Mouse (Mus musculus) heart, embryonic 13.5 days (tissue): Measurements from ENCODE around the gene Serinc3. TPM values are rescaled to one million over a fixed set of nuclear protein-coding genes. Genes with fewer than 3 reads are reported as not detected.
"Not testable (repeated sequence)": the region's sequence is repeated elsewhere in the genome, so short reads cannot be mapped to it uniquely, and the experiment has no call there.

ENCODE experiments used
- ATAC-seq: fragments of 200-750 bp; cut with Nextera tagmentation; 2 replicates; pipeline ENCODE4 v1.8.0; 2017; ENCODE audit warnings: moderate TSS enrichment; ENCODE audit not compliant: insufficient number of reproducible peaks, low FRiP score, low TSS enrichment; ENCODE audit errors: extremely low read depth
- H3K27ac ChIP-seq: fragments of 300-500 bp; sonication (generic); replicated peaks from 2 replicates; pipeline ENCODE4 v1.5.1; 2015; ENCODE audit warnings: moderate library complexity, mild to moderate bottlenecking, inconsistent platforms
- H3K27me3 ChIP-seq: fragments of 300-500 bp; sonication (generic); replicated peaks from 2 replicates; pipeline ENCODE4 v1.6.1; 2015; ENCODE audit warnings: mild to moderate bottlenecking, inconsistent platforms
- H3K36me3 ChIP-seq: fragments of 300-500 bp; sonication (generic); 2 replicates; pipeline ENCODE4 v1.6.1; 2015; ENCODE audit warnings: mild to moderate bottlenecking, inconsistent platforms
- H3K4me1 ChIP-seq: fragments of 300-500 bp; sonication (generic); 2 replicates; pipeline ENCODE4 v1.6.1; 2015; ENCODE audit warnings: inconsistent platforms
- H3K4me2 ChIP-seq: fragments of 300-500 bp; sonication (generic); 2 replicates; pipeline ENCODE4 v1.6.1; 2015; ENCODE audit warnings: inconsistent platforms, mild to moderate bottlenecking, moderate library complexity
- H3K4me3 ChIP-seq: fragments of 300-500 bp; sonication (generic); 2 replicates; pipeline ENCODE4 v1.5.1; 2015; ENCODE audit warnings: moderate library complexity, mild to moderate bottlenecking, inconsistent platforms
- H3K9ac ChIP-seq: fragments of 300-500 bp; sonication (generic); 2 replicates; pipeline ENCODE4 v1.6.1; 2015; ENCODE audit warnings: inconsistent platforms, mild to moderate bottlenecking, moderate library complexity
- H3K9me3 ChIP-seq: fragments of 300-500 bp; sonication (generic); 2 replicates; pipeline ENCODE4 v1.6.1; 2016; ENCODE audit warnings: inconsistent platforms
- WGBS: fragments of 180-500 bp; shearing (Covaris S2); methylation state at CpG from one replicate; pipeline ENCODE4 v1.1.7; 2015; ENCODE audit warnings: mixed read lengths; 5-methylcytosine and 5-hydroxymethylcytosine counted together
- polyA plus RNA-seq: library from polyadenylated mRNA; unstranded; fragments of >200 nt; fragmentation: Nextera tagmentation; extraction: Ambion mirVana; gene quantifications from 2 replicates; pipeline ENCODE4 v1.2.1, GENCODE M21; 2015

The Serinc3 gene
- polyA plus RNA-seq, 1 experiment from 2014 or later = 50.1 TPM

GRCm38 (mm10) chr2:163662076-163662475 lies 17.1 kb upstream of the Serinc3 start:
- no peaks in the 10 kb centered on the region; the same call in 1 of the 2 replicates for H3K9me3 ChIP-seq

DNA sequence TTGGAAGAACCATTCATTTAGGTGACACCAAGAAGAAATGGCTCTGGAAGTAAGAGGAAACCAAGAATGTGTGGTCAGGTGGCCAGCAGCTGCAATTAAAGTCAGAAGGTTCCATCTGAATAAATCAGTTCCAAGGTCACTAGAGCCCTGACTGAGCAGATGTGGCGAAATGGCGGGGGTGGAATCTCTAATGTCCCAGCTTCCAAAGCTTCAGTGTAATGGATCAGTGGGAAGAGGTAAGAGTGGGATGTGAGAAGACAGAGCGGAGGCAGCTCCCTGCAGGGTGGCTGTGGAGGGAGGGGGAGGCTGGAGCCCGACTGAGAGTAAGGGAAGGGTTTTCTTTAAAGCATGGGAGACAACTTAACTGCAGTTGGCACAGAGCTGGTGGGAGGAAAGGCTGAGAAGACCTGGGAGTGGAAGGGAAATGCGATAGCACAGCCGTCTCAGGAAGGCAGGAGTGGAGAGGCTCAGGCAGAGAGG lies 16.5 kb upstream of the Serinc3 start:
- WGBS = 53% methylated on average over 6 of the region's 6 CpGs
- Histone ChIP-seq H3K9ac (peak overlapping the region; percentile 48), H3K4me1 (peaks cover 66% of the 10 kb centered on the region), H3K27me3 (no peaks in the 10 kb centered on the region), H3K4me3 (no peak overlapping the region), H3K36me3 (peaks cover 9% of the 10 kb centered on the region), H3K9me3 (no peaks in the 10 kb centered on the region; the same call in 1 of the 2 replicates), H3K27ac (peak overlapping the region; percentile 16; the same call in 1 of the 2 replicates), H3K4me2 (no peak overlapping the region; the same call in 1 of the 2 replicates)
- ATAC-seq = no peak

More at GRCm38 (mm10) chr2:163662076-163662475, 17.1 kb upstream of the Serinc3 start:
- H3K27me3 ChIP-seq = no peaks in the 10 kb centered on the region
- peaks cover 66% of the 10 kb centered on the region for H3K4me1 ChIP-seq
- H3K4me3 ChIP-seq = no peak overlapping the region
- peaks cover 13% of the 10 kb centered on the region for H3K36me3 ChIP-seq
- 0 out of 2 replicates have a peak overlapping the region, but pooled peaks have one; percentile 14 for H3K9ac ChIP-seq
- H3K4me2 ChIP-seq = no peak overlapping the region
- WGBS = 93% methylated on average over 5 of the region's 5 CpGs
- H3K27ac ChIP-seq = 0 out of 2 replicates have a peak overlapping the region, but pooled peaks have one; percentile 2
- ATAC-seq = no peak

- Histone ChIP-seq H3K9ac (peak overlapping the region; percentile 45), H3K4me1 (peaks cover 63% of the 10 kb centered on the region), H3K27me3 (no peaks in the 10 kb centered on the region), H3K4me2 (peak overlapping the region; percentile 79), H3K36me3 (peaks cover 3% of the 10 kb centered on the region), H3K4me3 (no peak overlapping the region), H3K9me3 (no peaks in the 10 kb centered on the region), H3K27ac (no peak overlapping the region)
- ATAC-seq = no peak
- WGBS = 72% methylated on average over 5 of the region's 5 CpGs
These were observed 15.3 kb upstream of the Serinc3 start for GRCm38 (mm10) chr2:163660103-163660701.

DNA sequence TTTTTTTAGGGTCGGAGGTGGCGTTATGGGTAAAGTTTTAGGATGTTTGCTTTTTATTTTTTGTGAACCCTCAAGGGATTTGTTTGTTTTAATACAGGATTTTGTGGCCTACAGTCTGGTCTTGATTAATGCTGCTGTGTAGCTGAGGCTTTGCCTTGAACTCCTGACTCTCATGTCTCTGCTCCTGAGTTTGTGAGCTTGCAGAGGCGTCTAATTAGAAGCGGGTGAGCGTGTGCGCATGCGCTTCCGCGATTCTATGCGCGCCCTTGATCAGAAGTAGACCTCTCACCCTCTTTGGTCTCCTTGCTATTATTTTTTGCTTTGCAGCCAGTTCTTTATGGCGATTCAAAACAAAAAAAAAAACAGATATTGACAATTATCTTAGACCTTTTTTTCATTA lies 14.5 kb upstream of the Serinc3 start:
- no peaks in the 10 kb centered on the region for H3K9me3 ChIP-seq
- peaks cover 3% of the 10 kb centered on the region for H3K36me3 ChIP-seq
- no peaks in the 10 kb centered on the region for H3K27me3 ChIP-seq
- H3K27ac ChIP-seq = peak overlapping the region; percentile 88
- peak overlapping the region; percentile 93 for H3K9ac ChIP-seq
- H3K4me2 ChIP-seq = peak overlapping the region; percentile 79
- H3K4me3 ChIP-seq = peak overlapping the region; percentile 89
- peaks cover 55% of the 10 kb centered on the region for H3K4me1 ChIP-seq
- ATAC-seq = no peak
- WGBS = 79% methylated on average over 12 of the region's 12 CpGs

DNA sequence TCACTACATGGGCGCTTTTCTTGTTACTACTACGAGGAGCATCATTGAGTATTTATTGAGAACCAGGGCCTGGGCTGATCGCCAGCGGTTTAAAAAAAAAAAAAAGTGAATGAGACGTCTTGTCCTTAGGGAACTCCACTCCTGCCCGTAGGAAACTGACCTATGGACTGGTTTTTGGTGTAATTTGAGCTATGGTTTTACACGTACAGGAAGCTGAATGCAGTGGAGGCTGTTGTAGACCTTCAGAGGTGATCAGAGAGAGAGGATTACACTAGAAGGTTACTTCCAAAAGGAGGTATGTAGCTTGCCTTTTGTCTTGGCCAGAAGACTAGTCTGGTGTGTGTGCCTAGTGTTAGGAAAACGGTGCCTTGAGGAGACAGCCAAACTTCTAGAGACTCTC lies 14.0 kb upstream of the Serinc3 start:
- under 1% methylated on average over 8 of the region's 8 CpGs for WGBS
- no peaks in the 10 kb centered on the region for H3K9me3 ChIP-seq
- peak overlapping the region; percentile 89 for H3K4me3 ChIP-seq
- H3K4me1 ChIP-seq = peaks cover 50% of the 10 kb centered on the region
- ATAC-seq = no peak
- peak overlapping the region; percentile 93 for H3K9ac ChIP-seq
- H3K4me2 ChIP-seq = peak overlapping the region; percentile 79
- H3K36me3 ChIP-seq = peaks cover under 1% of the 10 kb centered on the region
- H3K27me3 ChIP-seq = no peaks in the 10 kb centered on the region
- H3K27ac ChIP-seq = peak overlapping the region; percentile 88

- H3K27me3 ChIP-seq = no peaks in the 10 kb centered on the region
- peak within 1 kb of the TSS; percentile 93 for H3K9ac ChIP-seq
- H3K27ac ChIP-seq = peak within 1 kb of the TSS; percentile 88
- H3K4me1 ChIP-seq = peaks cover 43% of the 10 kb centered on the region
- H3K36me3 ChIP-seq = no peaks in the 10 kb centered on the region
- H3K9me3 ChIP-seq = no peaks in the 10 kb centered on the region
- H3K4me3 ChIP-seq = peak within 1 kb of the TSS; percentile 89
- ATAC-seq = peak; percentile 85
- H3K4me2 ChIP-seq = peak within 1 kb of the TSS; percentile 79
- WGBS = under 1% methylated on average over 71 of the region's 71 CpGs
These were observed 13.3 kb upstream of the Serinc3 start, which contains the start of gene Pkig for GRCm38 (mm10) chr2:163657975-163658886. Pkig (plus strand) TSS chr2:163658386.

GRCm38 (mm10) chr2:163657486-163657885 lies 12.6 kb upstream of the Serinc3 start:
- H3K27ac ChIP-seq = no peak overlapping the region
- H3K4me1 ChIP-seq = peaks cover 36% of the 10 kb centered on the region
- ATAC-seq = no peak
- H3K9me3 ChIP-seq = no peaks in the 10 kb centered on the region
- no peak overlapping the region for H3K9ac ChIP-seq
- no peaks in the 10 kb centered on the region for H3K36me3 ChIP-seq
- no peak overlapping the region for H3K4me3 ChIP-seq
- WGBS = 75% methylated on average over 2 of the region's 2 CpGs
- no peak overlapping the region for H3K4me2 ChIP-seq
- no peaks in the 10 kb centered on the region for H3K27me3 ChIP-seq

- not testable (repeated sequence) for H3K27ac ChIP-seq, H3K9me3 ChIP-seq, H3K9ac ChIP-seq, H3K36me3 ChIP-seq, H3K4me2 ChIP-seq, H3K4me3 ChIP-seq, H3K27me3 ChIP-seq, ATAC-seq
- WGBS = 93% methylated on average over 9 of the region's 12 CpGs
- peaks cover 18% of the 10 kb centered on the region for H3K4me1 ChIP-seq
These were observed 10.8 kb upstream of the Serinc3 start for GRCm38 (mm10) chr2:163655699-163656098.

GRCm38 (mm10) chr2:163646461-163647080 lies 1.6 kb upstream of the Serinc3 start:
- Histone ChIP-seq H3K4me1 (peaks cover 34% of the 10 kb centered on the region), H3K36me3 (0 out of 2 replicates have a peak, but pooled peaks cover 8% of the 10 kb centered on the region), H3K27me3 (no peaks in the 10 kb centered on the region), H3K4me2 (no peak overlapping the region), H3K9me3 (peaks cover 7% of the 10 kb centered on the region), H3K9ac (no peak overlapping the region), H3K4me3 (no peak overlapping the region), H3K27ac (no peak overlapping the region)
- WGBS = 89% methylated on average over 5 of the region's 5 CpGs
- no peak for ATAC-seq

GRCm38 (mm10) chr2:163645700-163646460 lies 949 bp upstream of the Serinc3 start:
- 51% methylated on average over 11 of the region's 11 CpGs for WGBS
- no peak for ATAC-seq
- peak overlapping the region; percentile 76 for H3K4me2 ChIP-seq
- H3K4me3 ChIP-seq = peak overlapping the region; percentile 97; the same call in 1 of the 2 replicates
- peaks cover 41% of the 10 kb centered on the region for H3K4me1 ChIP-seq
- no peaks in the 10 kb centered on the region for H3K27me3 ChIP-seq
- peaks cover 7% of the 10 kb centered on the region for H3K9me3 ChIP-seq
- H3K36me3 ChIP-seq = peaks cover 12% of the 10 kb centered on the region; the same call in 1 of the 2 replicates
- H3K27ac ChIP-seq = peak overlapping the region; percentile 100
- H3K9ac ChIP-seq = peak overlapping the region; percentile 65
